Mouse (Mus musculus) ovary, postnatal 14 days (tissue): ENCODE measurements at regions not wholly inside any gene's neighbourhood (a gene's known extent, or its start where the extent isn't known, plus 50 kb on each side); places are given as distances from the start of the nearest gene placed in this dataset.
A peak's percentile ranks its signal among the peaks of the same experiment; 100 is the strongest.

Experiments
- DNase-seq: peaks from one replicate; pipeline ENCODE4 v3.0.0; 2022; ENCODE audit warnings: low spot score

DNA sequence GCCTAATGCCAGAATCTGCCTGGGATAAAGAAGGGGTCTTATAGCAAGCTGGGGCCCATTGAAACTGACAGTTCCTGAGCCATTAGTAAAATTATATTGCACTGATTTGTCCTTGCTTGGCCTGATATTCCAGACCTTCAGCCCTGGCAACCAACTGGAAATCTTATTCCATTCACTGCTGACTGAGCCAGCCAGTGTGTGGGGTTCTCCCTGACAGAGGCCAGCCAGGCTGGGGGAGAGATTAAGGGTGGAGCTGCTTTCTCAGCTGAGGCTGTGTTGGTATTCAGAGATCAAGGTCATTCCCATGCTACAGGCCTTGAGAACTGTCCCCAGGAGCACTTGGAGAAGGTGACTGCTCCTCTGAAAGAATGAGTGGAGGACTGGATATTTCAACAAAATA, 226.9 kb downstream of the Ar start:
- DNase-seq = peak; percentile 6

DNA sequence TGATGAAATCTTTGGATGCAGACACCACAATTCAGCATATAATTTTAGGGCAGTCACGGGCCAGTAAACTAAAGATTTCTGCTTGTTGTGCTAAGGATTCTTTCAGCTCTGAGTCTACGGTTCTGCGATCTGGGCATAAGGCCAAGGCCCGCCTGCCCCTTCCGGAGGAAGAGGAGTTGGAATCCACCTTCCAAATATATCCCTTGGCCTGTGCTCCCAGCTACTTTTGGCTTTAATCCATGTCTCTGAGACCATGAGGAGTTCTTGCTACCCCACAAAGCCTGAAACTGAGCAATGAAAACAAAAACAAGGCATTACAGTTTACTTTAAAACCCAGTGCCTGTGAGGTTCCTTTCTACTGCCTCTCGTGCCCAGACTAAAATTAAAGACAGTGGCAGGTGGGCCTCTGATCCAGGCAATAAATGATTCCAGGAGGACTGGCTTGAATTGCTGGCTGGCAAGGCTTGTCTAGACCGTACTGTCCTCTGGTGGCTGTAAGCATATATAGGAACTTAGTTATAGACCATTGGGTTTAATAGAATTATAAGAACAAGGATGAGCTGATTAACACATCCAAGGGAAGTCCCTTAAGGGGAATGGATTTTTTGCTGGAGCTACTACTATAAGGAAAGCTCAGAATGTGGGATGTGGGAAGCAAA, 231.8 kb downstream of the Ar start:
- DNase-seq = peak; percentile 21

- no peak for DNase-seq
These were observed 235.4 kb downstream of the Ar start for GRCm38 (mm10) chrX:98384017-98384416.

DNA sequence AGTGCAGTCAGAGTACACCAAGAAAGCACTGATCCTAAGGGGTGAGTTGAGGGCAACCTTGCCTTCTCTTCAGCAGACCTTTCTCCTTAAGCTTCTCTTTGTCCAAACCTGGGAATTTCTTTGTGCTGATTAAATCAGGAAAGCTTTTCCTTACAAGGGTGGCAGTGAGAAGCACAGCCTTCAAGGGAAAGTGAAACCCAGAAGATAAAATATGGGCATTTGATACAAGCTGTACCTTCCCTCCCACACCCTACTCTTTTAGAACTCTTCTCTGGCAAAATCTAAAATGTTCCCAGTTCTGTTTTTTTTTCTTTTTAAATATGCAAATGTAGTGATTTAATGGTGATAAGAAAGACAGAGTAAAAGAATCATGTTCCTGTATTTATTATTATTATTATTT, 243.8 kb downstream of the Ar start:
- DNase-seq = no peak

GRCm38 (mm10) chrX:98409090-98409489, 260.5 kb downstream of the Ar start:
- DNase-seq = no peak

- no peak for DNase-seq
These were observed 270.9 kb downstream of the Ar start for GRCm38 (mm10) chrX:98419437-98419836.

GRCm38 (mm10) chrX:98452026-98452425, 303.5 kb downstream of the Ar start:
- no peak for DNase-seq

DNA sequence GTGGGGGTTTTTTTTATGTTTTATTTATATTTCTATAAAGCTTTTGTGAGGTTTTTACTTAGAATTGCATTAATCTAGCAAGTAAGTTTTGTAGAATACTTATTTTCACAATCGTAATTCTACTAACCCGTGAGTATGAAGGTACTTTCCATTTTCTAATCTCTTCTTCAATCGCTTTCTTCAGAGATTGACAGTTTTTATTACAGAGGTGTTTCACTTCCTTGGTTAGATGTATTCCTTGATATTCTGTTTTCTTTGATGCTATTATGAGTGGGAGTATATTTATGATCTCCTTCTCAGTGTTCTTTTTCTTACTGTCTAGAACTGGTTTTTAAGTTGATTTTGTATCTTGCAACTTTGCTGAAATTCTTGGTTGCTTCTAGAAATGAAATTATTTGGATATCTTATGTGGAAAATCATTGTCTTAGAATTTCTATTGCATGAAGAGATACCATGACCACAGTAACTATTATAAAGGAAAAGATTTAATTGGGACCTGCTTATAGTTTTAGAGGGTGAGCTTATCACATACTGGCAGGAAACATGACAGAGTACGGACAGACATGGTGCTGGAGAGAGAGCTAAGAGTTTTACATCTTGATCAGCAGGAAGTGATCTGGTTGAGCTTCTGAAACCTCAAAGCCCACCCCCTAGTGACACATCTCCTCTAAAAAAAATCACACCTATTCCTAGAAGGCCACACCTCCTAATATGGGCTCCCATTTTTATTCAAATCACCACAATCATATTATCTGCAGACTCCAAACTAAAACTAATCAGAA, 328.1 kb downstream of the Ar start:
- no peak for DNase-seq
